Mouse (Mus musculus) mesoderm, embryonic 11.5 days (tissue): ENCODE measurements around the gene Arhgap9.

ENCODE experiments used
- DNase-seq: peaks from one replicate; pipeline ENCODE4 v3.0.0-alpha.2; 2012; ENCODE audit warnings: low read depth, low spot score

The Arhgap9 gene

GRCm38 (mm10) chr10:127321621-127322020, at the start of gene Arhgap9:
TSS of gene Arhgap9 (plus strand) at chr10:127321964.
- no peak for DNase-seq

DNA sequence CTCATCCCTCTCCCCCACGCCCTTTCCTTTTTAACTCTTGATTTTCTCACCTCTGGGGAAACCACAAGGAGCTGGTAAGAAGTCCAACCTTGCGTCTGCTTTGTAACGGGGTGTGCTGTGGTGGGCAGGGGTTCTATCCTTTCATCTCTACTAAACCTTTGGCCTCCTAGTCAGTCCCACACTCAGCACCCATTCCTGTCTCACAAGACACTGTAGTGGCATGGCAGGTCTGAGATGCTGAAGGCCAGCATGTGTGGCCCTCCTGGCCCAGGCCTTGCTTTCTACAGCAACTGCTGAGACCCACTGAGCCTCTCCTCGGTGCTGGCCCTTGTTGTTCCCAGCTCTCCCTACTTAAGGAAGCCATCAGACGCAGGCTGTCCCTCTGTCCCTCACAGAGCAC, 49.4 kb upstream of the Arhgap9 start:
- no peak for DNase-seq

DNA sequence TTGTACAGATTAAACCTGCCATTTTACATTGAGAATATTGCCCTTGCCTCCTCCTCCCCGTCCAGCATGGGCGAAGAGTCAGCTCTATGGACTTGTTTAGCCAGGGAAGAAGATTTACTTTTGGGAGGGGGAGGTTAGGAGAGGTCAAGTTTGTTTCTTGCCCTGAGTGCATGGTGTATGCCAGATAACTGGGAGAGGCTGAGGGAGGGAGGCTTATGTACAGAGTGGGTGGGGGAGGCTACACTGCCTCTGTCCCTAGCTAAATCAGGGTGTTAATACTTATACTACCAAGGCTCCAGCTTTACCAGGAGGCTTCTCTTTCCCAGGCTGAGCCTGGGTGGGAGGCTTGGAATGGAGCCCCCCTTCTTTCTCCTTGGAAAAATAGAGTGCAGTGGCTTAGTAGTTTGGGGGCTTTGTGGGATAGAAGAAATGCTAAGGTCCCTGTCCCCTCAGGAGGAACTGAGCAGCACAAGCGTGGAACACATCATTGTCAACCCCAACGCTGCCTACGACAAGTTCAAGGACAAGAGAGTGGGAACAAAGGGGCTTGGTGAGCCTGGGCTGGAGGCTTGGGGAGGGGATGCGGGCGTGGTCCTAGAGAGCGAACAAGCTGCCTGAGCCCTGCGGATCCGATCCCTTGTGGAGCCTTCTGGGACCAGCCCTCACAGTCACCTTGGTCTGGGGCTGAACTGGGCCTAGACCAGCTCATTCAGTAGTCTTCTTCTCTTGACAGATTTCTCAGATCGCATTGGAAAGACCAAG, 47.3 kb upstream of the Arhgap9 start:
- DNase-seq = no peak

GRCm38 (mm10) chr10:127279730-127280129, 42.0 kb upstream of the Arhgap9 start:
- no peak for DNase-seq

DNA sequence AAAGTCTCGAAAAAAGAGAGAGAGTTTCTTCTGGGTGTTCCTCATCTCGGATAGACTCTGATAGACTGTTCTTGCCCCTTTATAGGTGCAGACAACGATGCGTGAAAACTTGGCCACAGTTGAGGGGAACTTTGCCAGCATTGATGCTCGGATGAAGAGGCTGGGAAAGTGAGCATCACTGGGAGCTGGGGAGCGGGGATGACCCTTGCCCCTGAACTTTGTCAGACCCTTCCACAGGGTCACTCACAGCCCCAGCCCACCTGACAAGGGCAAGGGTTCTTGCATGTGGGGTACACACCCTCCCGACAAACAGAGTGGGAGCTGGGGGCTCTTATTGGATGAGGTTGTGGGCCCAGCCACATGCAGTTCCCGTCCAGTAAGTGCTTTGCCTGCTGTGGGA, 40.4 kb upstream of the Arhgap9 start:
- DNase-seq = no peak

DNA sequence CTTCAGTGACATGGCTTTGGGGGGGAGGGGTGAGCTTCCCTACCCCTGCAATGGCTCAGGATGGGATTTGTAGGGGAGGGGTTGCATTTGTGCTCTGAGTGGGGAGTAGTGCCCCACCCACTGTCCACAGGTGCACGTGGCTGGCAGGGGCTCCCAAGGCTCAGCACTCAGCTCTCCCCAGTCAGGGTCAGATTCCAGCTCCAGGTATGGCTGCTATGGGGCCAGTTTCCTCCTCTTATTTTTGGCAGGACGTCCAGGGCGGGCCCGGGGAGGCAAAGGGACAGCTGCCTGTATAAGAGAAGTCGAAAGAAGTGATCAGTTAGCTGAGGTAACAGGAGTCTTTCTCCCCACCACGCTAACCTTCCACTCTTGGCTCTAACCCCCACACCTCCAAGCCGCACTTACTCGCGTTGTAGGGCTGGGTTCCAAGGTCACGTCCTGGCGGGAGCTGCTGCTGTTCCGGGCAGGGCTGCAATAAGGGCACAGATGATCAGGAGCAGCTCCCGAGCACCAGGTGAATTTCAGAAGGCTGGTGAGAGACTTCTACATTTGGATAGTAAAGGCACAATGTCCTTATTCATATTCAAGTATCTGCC, 39.0 kb upstream of the Arhgap9 start:
- no peak for DNase-seq

DNA sequence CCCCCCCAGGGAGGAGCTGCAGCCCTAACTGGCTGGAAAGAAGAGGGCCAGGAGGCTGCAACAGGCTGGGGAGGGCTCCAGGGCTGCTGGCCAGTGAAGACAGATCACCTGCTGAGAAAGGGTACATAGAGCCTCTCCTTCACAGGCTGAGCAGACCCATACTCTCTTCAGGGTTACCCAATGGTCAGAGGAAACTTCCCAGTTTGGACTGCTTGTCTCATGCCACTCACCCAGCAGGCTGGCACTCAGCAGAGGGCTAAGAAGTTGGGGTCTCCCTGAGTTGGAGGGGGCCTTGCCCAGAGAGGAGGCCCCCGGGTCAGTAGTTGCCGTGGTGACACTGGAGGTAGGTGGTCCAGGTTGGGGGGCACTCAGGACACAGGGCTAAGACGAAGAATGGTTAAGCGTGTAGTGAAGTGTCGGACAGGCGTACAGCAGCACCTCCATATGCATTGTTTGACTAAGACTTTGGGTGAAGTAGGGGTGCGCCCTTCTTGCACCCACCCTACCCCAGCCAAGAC, 37.6 kb upstream of the Arhgap9 start:
- DNase-seq = no peak

DNA sequence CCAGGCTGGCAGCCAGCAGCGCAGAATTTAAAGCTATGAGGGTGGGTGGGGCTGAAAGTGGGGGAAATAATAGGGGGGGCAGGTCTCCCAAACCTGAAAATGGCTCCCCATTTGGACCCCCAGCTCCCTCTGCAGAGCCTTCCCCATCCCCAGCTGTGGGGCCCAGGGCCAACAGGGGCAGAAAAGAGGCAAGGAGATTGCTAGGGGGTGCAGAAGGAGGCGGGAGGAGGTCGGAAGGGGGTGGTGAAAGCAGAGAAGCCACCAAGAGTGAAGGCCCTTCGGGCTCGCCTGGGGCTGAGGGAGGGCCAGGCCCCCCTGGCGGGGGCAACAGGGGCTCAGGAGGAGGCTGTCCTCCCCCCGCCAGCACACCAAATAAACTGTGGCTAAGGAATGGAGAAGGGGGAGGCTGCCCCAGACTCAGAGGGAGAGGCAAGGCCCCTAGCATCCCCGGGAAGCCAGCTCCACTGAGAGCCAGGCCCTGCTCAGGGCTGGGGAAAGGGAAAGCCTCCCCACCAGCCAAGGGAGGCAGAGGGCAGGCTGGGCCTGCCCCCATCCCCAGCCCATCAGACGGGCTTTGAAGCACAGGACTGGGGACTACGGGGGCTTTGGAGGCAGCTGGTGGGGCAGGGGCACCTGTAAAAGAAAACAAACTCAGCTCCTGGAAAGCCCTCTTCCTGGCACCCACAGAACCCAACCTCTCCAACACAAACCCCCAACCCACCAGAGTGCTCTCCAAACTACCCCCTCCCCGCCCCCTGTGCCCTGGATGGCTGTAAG, 36.9 kb upstream of the Arhgap9 start:
- DNase-seq = no peak

- no peak for DNase-seq
Observed at GRCm38 (mm10) chr10:127285644-127286043, 36.1 kb upstream of the Arhgap9 start.

- no peak for DNase-seq
Observed at GRCm38 (mm10) chr10:127286194-127286593, 35.6 kb upstream of the Arhgap9 start.

DNA sequence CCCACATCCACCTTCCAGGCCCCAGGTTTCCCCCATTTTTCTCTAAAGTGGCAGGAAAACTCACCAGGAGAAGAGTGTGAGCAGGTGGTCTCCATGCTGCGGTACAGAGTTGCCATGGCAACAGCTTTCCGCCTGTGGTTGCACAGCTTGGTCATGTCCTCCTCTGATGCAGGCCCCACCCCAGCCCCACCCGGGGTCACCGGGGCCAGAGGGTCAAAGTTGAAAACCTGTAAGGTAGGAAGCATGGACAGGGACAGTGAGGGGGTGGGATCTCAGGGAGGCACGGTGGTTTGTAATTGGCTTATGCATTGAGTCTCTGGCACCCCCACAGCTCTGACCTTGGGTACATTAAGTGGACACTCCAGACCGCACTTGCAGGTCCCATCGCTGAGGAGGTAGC, 35.0 kb upstream of the Arhgap9 start:
- DNase-seq = peak; percentile 45

DNA sequence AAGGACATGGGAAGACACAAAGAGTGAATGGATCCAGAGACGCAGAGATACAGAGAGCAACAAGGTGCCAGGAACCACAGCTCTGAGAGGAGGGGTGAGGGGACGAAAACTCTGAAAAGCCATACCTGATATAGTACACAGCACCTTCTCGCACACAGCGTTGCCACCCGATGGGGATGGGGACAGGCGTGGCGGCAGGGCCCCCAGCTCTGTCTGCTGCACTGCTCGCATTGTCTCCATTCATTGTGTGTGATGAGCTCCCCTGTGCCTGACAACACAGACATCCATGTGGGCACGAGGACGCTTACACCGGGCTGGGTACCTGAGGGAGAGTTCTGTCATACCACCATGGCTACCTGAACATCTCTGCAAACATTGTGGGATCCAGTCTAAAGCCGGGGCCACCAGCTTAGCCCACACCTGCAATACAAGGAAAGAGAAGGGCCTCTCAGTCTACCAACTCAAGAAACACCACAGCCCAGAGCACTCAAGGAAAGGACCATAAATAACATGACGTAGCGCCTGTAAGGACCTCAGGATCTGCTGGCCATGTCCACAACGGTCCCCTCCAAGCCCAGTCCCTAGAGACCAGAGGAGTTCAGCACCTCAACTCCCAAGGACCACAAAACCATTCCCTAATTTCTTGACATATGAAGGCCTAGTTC, 34.4 kb upstream of the Arhgap9 start:
- DNase-seq = no peak

DNA sequence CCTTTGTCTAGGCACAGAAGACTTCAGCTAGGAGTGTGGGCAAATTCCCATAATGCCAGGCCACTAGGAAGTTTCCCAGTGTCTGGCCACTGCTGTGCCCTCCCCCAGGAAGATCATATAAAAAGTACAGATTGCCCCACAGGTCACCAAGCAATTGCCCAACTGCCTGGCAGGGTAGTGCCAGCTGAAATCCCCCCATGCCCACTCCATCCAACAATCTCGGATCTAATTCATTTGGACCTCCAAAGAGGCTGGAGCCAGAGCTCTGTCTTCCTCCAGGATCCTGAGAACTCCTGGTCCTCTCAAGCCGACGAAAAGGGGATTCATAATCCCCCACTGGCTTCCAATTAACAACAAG, 33.8 kb upstream of the Arhgap9 start:
- no peak for DNase-seq

DNA sequence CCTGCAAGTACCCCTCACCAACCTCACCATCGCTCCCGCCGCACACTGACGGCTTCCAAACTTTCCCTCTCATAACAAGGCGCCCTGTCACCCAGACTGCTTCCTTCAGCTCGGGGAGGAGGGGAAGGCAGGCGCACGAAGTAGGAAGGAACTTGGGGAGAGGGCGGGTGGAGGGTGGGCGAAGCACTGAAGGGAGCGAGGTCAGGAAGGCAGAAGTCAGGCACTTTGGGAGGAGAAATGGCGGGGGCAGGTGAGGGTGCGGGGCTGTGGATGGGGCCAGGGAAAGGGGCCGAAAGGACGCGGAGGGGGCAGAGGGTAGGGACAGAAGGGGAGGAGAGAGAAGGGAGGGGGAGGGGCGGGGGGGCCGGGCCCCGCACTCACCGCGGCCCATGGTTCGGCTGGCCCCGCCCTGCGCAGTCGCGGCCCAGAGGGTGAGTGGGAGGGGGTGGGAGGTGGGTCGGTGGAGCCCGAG, 33.4 kb upstream of the Arhgap9 start:
- no peak for DNase-seq

GRCm38 (mm10) chr10:127288800-127289572, 32.8 kb upstream of the Arhgap9 start, which contains the start of gene Mbd6:
TSS of gene Mbd6 (minus strand) at chr10:127289018.
- DNase-seq = peak; percentile 88

DNA sequence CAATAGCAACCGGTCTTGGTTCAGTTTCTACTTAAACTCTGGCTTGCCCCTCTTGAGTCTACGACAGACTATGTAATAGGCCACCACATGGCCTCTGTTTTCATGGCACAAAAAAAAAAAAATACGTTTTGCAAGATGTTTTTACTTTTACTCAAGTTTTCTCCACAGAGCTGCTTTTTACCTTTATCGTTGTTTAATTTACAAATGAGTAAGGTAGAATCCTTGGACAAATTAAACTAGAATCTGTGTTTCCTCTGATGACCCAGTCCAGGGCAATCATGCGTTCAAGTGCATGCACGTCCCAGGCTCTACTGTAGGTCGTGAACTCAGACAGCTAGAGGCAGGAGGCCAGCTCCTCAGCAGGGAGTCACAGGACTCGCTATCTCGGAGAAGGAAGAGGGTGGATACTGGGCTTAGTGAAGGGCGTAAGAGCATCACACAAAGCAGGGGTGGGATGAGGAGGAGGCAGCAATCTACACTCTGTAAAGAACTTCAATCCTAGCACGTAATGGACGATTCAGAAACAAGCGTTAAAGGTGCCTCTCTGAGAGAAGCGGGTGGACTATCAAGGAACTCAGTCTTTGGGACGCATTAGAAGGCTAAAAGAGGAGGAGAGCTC, 32.1 kb upstream of the Arhgap9 start:
- DNase-seq = peak; percentile 51

GRCm38 (mm10) chr10:127290307-127290929, 31.3 kb upstream of the Arhgap9 start:
- peak; percentile 100 for DNase-seq

DNA sequence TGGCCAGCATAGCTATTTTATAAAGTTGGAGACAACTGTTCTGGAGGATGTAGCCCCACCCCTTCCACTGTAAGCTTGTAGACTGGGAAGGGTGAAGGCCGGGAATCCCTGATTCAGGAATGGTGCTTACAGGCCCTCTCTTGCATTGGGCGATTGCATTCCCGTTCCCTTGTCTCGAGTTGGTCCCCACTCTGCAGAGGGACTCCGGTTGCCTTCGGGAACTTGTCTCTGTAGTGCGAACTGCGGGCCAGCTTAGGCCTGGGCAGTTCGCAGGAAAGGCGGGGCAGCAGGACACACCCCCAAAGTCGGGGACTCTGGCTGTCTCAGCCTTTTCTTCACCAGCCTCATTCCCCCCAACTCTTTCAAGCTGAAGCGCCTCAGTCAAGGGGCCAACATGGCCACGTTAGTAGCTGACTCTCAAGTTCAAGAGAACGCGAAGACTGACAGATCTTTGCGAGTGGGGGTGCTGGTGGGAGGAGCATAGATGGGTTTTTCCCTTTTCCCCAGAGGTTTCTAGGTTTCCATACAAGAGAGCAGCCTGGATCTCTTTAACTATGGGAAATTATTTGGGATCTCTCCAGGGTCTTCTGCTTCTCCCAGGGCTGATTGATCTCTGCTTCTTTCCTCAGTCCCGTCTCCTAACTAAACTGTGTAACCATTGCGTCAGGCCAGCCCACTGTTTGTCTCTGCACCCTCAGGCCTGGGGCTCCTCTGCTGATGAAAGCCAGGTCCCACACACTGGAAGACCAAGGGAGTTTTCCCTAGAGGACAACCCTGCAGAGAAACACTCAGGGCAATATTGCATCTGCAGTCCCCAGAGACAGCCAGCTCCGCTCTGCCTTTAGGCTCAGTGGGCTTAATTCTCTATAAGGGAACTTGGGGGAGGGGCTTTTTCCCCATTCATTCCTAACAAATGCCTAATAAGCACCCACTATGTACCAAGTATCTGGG, 30.6 kb upstream of the Arhgap9 start:
- peak; percentile 61 for DNase-seq
